Mouse (Mus musculus): ENCODE results near the gene Adpgk.

Adpgk gene

GRCm38 (mm10) chr9:59290957-59291687, at the start of gene Adpgk:
TSS of gene Adpgk (plus strand) at chr9:59291558.
- DNase-seq = peak; percentile 97 to 98

- DNase-seq = no peak
Observed at GRCm38 (mm10) chr9:59245181-59245580, 46.2 kb upstream of the Adpgk start.

- no peak for DNase-seq
Observed at GRCm38 (mm10) chr9:59246456-59247029, 44.8 kb upstream of the Adpgk start.

GRCm38 (mm10) chr9:59249359-59249758, 42.0 kb upstream of the Adpgk start:
- DNase-seq = no peak

GRCm38 (mm10) chr9:59250272-59250671, 41.1 kb upstream of the Adpgk start:
- no peak for DNase-seq

GRCm38 (mm10) chr9:59254716-59255421, 36.5 kb upstream of the Adpgk start:
- DNase-seq = no peak

GRCm38 (mm10) chr9:59259806-59260454, 31.4 kb upstream of the Adpgk start:
- DNase-seq = no peak

- DNase-seq = no peak
Observed at GRCm38 (mm10) chr9:59266332-59266731, 25.0 kb upstream of the Adpgk start.

GRCm38 (mm10) chr9:59269728-59270127, 21.6 kb upstream of the Adpgk start:
- DNase-seq = no peak

- no peak for DNase-seq
Observed at GRCm38 (mm10) chr9:59271081-59271480, 20.3 kb upstream of the Adpgk start.

- DNase-seq = no peak
Observed at GRCm38 (mm10) chr9:59271711-59272110, 19.6 kb upstream of the Adpgk start.

GRCm38 (mm10) chr9:59273199-59273598, 18.2 kb upstream of the Adpgk start:
- no peak for DNase-seq

GRCm38 (mm10) chr9:59274846-59275455, 16.4 kb upstream of the Adpgk start:
- no peak for DNase-seq

- DNase-seq = no peak
Observed at GRCm38 (mm10) chr9:59278199-59278598, 13.2 kb upstream of the Adpgk start.

GRCm38 (mm10) chr9:59278694-59279093, 12.7 kb upstream of the Adpgk start:
- no peak for DNase-seq

- DNase-seq = no peak
Observed at GRCm38 (mm10) chr9:59280888-59281287, 10.5 kb upstream of the Adpgk start.

GRCm38 (mm10) chr9:59281871-59282682, 9.3 kb upstream of the Adpgk start:
- DNase-seq = peak; percentile 20 to 25

- DNase-seq = no peak
Observed at GRCm38 (mm10) chr9:59282683-59282986, 8.7 kb upstream of the Adpgk start.

- no peak for DNase-seq
Observed at GRCm38 (mm10) chr9:59285614-59286013, 5.7 kb upstream of the Adpgk start.

GRCm38 (mm10) chr9:59288058-59288457, 3.3 kb upstream of the Adpgk start:
- DNase-seq = no peak

- DNase-seq = no peak
Observed at GRCm38 (mm10) chr9:59288685-59289410, 2.5 kb upstream of the Adpgk start.
